Mouse (Mus musculus): ENCODE results near the gene Tmed6.

DNA sequence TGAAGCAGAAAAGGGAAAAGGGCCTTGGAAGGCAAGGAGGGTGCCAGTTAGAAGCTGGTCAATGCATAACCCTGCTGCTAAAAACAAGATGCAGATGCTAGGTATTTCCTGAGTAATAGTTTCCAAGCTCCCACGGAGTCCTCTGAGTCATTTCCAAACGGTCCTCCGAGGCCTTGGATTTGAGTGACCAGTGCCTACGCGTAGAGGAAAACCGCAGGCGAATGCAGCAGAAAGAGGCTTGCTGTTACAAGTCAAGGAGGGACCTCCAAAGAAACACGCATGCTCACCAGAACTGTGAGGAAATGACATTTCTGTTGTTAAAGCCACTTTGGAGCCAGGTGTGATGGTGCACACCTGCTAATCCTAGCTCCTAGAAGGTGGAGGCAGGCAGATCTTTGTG, 42.0 kb downstream of the Tmed6 start:
- TF ChIP-seq CTCF (conservative IDR thresholded peaks at IDR 0.05; ENCODE audit: low read length): no peak
- TF ChIP-seq POU5F1 (IDR thresholded peaks at IDR 0.05; ENCODE audit: borderline replicate concordance, low read length): no peak
- TF ChIP-seq NANOG (IDR thresholded peaks at IDR 0.05; ENCODE audit: borderline replicate concordance, low read length): no peak

Data from E14TG2a.4 (cell line).